Mouse (Mus musculus): ENCODE results near the gene Olfr1016.

The Olfr1016 gene

GRCm38 (mm10) chr2:85802444-85802843 lies at the start of gene Olfr1016:
Gene Olfr1016, minus strand, starts transcription at chr2:85802544.
- DNase-seq = no peak

- no peak for DNase-seq
These were observed 44.4 kb upstream of the Olfr1016 start, which contains the start of gene Olfr1020 for GRCm38 (mm10) chr2:85846730-85847129. Gene Olfr1020, plus strand, starts transcription at chr2:85847030.

GRCm38 (mm10) chr2:85845383-85845782 lies 43.0 kb upstream of the Olfr1016 start, which contains the start of gene Olfr1019:
Gene Olfr1019, minus strand, starts transcription at chr2:85845483.
- no peak for DNase-seq

GRCm38 (mm10) chr2:85818179-85818578 lies 15.8 kb upstream of the Olfr1016 start, which contains the start of gene Olfr1018:
Gene Olfr1018, plus strand, starts transcription at chr2:85818479.
- DNase-seq = no peak

- DNase-seq = no peak
These were observed 2.2 kb upstream of the Olfr1016 start for GRCm38 (mm10) chr2:85804501-85804900.

- DNase-seq = no peak
These were observed 10.0 kb downstream of the Olfr1016 start for GRCm38 (mm10) chr2:85792331-85792730.

DNA sequence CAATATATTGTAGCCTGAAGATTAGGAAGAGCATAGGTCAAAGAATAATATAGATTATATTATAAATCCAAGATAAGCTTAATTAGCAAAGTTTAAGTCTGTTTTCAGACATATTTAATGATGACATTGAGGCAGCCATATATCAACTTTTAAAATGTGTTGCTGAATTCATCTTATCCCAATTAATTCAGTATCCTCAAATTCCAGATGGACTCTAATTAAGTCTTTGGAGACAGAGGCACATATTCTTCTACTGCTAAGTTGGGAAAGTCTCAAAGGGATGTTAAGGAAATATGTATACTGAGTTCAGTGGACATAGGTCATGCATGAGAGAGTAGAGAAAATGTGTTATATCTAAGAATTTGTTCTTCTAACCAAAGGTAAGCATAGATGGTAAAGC lies 20.6 kb downstream of the Olfr1016 start, which contains the start of gene Olfr1015:
Gene Olfr1015 (plus strand): TSS at position 301 of the 400 bp plus-strand sequence.
- no peak for DNase-seq

DNA sequence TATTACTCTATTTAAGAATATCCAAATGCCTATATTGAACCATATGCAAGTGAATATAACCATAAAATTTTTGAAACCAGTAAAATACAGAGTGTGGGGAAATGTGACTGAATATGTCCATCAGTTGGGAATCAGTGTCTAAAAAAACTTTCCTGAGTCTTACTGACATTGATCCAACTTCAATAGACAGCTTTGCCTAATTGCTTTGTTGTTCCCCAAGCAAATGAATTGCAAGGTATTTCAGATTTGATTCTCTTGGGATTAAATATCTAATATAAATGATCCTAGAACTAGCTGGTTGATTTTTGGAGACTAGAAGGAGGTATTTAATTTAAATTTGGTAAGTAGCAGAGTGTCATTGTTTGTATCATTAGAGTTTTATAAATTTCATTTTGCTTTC lies 29.9 kb downstream of the Olfr1016 start, which contains the start of gene Olfr1014:
Gene Olfr1014 (plus strand): TSS at position 301 of the 400 bp plus-strand sequence.
- no peak for DNase-seq

DNA sequence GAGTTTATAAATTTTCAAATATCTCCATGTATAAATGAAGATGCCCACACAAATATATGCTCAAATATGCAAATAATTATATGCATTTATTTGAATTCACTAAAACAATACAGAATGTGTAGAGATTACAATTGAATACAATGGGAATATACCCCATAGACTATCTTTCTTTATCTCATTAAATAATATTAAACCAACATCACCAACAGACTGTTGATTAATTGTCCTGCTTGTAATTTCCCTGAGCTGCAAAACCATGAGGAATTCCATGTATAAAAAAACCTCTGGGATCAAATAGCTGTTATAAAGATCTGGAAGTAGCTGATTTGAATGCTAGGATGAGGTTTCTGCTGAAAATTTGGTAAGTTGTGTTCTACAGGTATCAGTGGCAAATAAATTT lies 35.5 kb downstream of the Olfr1016 start, which contains the start of gene Olfr1013:
Gene Olfr1013 (plus strand): TSS at position 301 of the 400 bp plus-strand sequence.
- DNase-seq = no peak

DNA sequence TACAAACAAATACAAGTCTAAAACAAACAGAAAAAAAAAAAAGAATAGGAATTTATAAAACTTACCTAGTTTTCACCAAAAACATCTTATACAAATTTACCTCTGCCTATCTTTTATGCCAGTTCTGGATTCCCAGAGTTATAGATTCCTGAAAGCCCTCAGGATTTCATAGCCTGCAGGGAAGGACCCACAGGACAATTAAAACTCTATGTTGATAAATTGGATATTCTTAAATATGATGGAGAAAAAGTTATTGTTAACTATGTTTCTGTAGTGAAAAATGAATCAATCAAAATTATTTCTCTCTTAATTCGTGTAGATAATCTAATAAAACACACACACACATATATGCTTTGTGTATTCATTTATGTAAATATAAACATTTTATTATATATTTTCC lies 39.7 kb downstream of the Olfr1016 start, which contains the start of gene Olfr1012:
Gene Olfr1012 (minus strand): TSS at position 101 of the 400 bp plus-strand sequence.
- DNase-seq = no peak

- DNase-seq = no peak
These were observed 48.5 kb downstream of the Olfr1016 start for GRCm38 (mm10) chr2:85753822-85754221.
